Mouse (Mus musculus): ENCODE measurements around the gene Siva1. TPM values are rescaled to one million over a fixed set of nuclear protein-coding genes. Genes with fewer than 3 reads are reported as not detected.

Gene Siva1
- 35.2 TPM for polyA plus RNA-seq (2014; fragmentation: Illumina TruSeq; extraction: RNeasy Lipid Tissue Mini Kit (QIAGEN cat#74804); ENCODE audit: low read depth, low replicate concordance)

GRCm38 (mm10) chr12:112644180-112644854 is at the start of gene Siva1:
Siva1 (plus strand) TSS chr12:112644679.

GRCm38 (mm10) chr12:112619686-112620353 is 24.7 kb upstream of the Siva1 start, which contains the start of gene Adssl1:
Adssl1 (plus strand) TSS chr12:112620045.

GRCm38 (mm10) chr12:112674132-112675011 is 29.9 kb downstream of the Siva1 start, which contains the start of gene Akt1:
Akt1 (minus strand) TSS chr12:112674884.

GRCm38 (mm10) chr12:112678555-112679026 is 34.1 kb downstream of the Siva1 start, which contains the start of gene Zbtb42:
Zbtb42 (plus strand) TSS chr12:112678828.

Other genes with a start within 250 kb of the Siva1 start
- 42.3 TPM for gene A530016L24Rik, start 155.2 kb upstream of the Siva1 start, polyA plus RNA-seq (2014; fragmentation: Illumina TruSeq; extraction: RNeasy Lipid Tissue Mini Kit (QIAGEN cat#74804); ENCODE audit: low read depth, low replicate concordance)
- not detected for gene Tmem179, start 127.9 kb upstream of the Siva1 start, polyA plus RNA-seq (2014; fragmentation: Illumina TruSeq; extraction: RNeasy Lipid Tissue Mini Kit (QIAGEN cat#74804); ENCODE audit: low read depth, low replicate concordance)
- gene Inf2, start 55.9 kb upstream of the Siva1 start, polyA plus RNA-seq (2014; fragmentation: Illumina TruSeq; extraction: RNeasy Lipid Tissue Mini Kit (QIAGEN cat#74804); ENCODE audit: low read depth, low replicate concordance), result 15.4 TPM
- gene Adssl1, start 24.6 kb upstream of the Siva1 start, polyA plus RNA-seq (2014; fragmentation: Illumina TruSeq; extraction: RNeasy Lipid Tissue Mini Kit (QIAGEN cat#74804); ENCODE audit: low read depth, low replicate concordance), result 119 TPM
- gene Akt1, start 30.2 kb downstream of the Siva1 start, polyA plus RNA-seq (2014; fragmentation: Illumina TruSeq; extraction: RNeasy Lipid Tissue Mini Kit (QIAGEN cat#74804); ENCODE audit: low read depth, low replicate concordance), result 155 TPM
- gene Zbtb42, start 34.1 kb downstream of the Siva1 start, polyA plus RNA-seq (2014; fragmentation: Illumina TruSeq; extraction: RNeasy Lipid Tissue Mini Kit (QIAGEN cat#74804); ENCODE audit: low read depth, low replicate concordance), result 4.8 TPM
- gene Cep170b, start 75.8 kb downstream of the Siva1 start, polyA plus RNA-seq (2014; fragmentation: Illumina TruSeq; extraction: RNeasy Lipid Tissue Mini Kit (QIAGEN cat#74804); ENCODE audit: low read depth, low replicate concordance), result 9.3 TPM
- gene Pld4, start 116.0 kb downstream of the Siva1 start, polyA plus RNA-seq (2014; fragmentation: Illumina TruSeq; extraction: RNeasy Lipid Tissue Mini Kit (QIAGEN cat#74804); ENCODE audit: low read depth, low replicate concordance), result 8.3 TPM
- gene Ahnak2, start 158.0 kb downstream of the Siva1 start, polyA plus RNA-seq (2014; fragmentation: Illumina TruSeq; extraction: RNeasy Lipid Tissue Mini Kit (QIAGEN cat#74804); ENCODE audit: low read depth, low replicate concordance), result 10.2 TPM
- gene Clba1, start 164.3 kb downstream of the Siva1 start, polyA plus RNA-seq (2014; fragmentation: Illumina TruSeq; extraction: RNeasy Lipid Tissue Mini Kit (QIAGEN cat#74804); ENCODE audit: low read depth, low replicate concordance), result 2.9 TPM
- gene Cdca4, start 184.7 kb downstream of the Siva1 start, polyA plus RNA-seq (2014; fragmentation: Illumina TruSeq; extraction: RNeasy Lipid Tissue Mini Kit (QIAGEN cat#74804); ENCODE audit: low read depth, low replicate concordance), result 6.0 TPM
- 0.47 TPM for gene Gpr132, start 223.5 kb downstream of the Siva1 start, polyA plus RNA-seq (2014; fragmentation: Illumina TruSeq; extraction: RNeasy Lipid Tissue Mini Kit (QIAGEN cat#74804); ENCODE audit: low read depth, low replicate concordance)

Data from heart, adult 10 weeks (tissue).